Comparison of ENCODE assay signal across 10 mouse cellular contexts in the genomic region with DNA sequence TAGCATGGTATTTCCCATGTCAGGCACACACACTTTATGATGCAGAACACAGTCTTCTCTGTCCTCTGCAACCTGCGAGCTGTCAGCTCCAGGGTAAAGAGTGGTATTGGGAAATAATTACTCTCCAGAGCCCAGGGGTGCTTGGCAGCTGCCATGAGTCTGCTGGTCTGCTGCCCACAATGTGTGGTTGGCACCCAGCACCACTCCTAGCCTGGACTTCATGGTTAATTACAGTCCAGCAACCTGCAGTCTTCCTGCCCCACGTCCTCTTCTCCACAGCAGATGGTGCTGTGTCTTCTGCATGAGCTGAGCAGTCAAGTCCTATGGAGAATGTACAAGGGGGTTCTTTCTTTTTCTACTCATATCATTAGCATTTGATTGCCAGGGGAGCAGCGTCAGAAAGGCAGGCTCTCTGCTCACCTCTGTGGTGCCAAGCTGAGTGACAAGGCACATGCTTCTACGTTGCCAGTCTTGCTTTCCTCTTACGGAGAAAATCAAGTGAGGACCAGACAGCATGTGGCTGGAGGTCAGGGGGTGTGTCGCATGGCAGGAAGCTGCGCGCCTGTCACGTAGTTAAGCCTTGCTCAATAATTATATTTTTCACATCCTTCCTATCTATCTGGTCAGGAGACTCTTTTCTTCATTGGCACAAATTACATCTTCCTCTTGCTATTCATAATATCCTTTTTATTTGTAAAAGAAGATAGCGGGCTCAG.
DNase-seq lines count a peak whose midpoint lies in the region; ATAC-seq and TF ChIP-seq lines count a peak whose summit lies in the region.
"Had no signal": no experiment of that assay in that cellular context is flagged by ENCODE, and none has a peak within 500 bp of the region (broad histone marks: within the 10 kb centered on the region; RNA-seq: fewer than 3 reads in every experiment).

No protein-coding gene starts in this region.

- peak; percentile 48 for ATAC-seq in forebrain, embryonic 14.5 days
- ATAC-seq in forebrain, embryonic 11.5 days (replicated peaks; ENCODE audit: low FRiP score): no peak
- ATAC-seq in midbrain, embryonic 14.5 days (ENCODE audit: low FRiP score, low TSS enrichment): no peak
- peak; percentile 47; the same call in 1 of the 2 replicates for ATAC-seq in midbrain, postnatal 0 days (ENCODE audit: low FRiP score)
- ATAC-seq: intestine, postnatal 0 days had no signal

- WGBS in forebrain, embryonic 14.5 days: 63% methylated on average over 10 of the region's 10 CpGs
- WGBS in forebrain, embryonic 11.5 days: 84% methylated on average over 10 of the region's 10 CpGs
- 66% methylated on average over 10 of the region's 10 CpGs for WGBS in midbrain, embryonic 14.5 days
- WGBS in midbrain, embryonic 10.5 days: 84% methylated on average over 10 of the region's 10 CpGs
- 61% methylated on average over 10 of the region's 10 CpGs for WGBS in midbrain, postnatal 0 days

- H3K4me2 ChIP-seq in forebrain, embryonic 14.5 days (ENCODE audit: low read length): no peak overlapping the region
- H3K4me2 ChIP-seq in forebrain, embryonic 11.5 days (ENCODE audit: low read depth, low read length, severe bottlenecking): no peak overlapping the region
- no peak overlapping the region for H3K4me2 ChIP-seq in midbrain, embryonic 14.5 days (ENCODE audit: low read length)
- H3K4me2 ChIP-seq in midbrain, postnatal 0 days (ENCODE audit: low read depth, low read length, poor library complexity, severe bottlenecking): no peak overlapping the region

- no peaks in the 10 kb centered on the region for H3K27me3 ChIP-seq in forebrain, embryonic 14.5 days (replicated peaks; ENCODE audit: control insufficient read depth, insufficient read depth, low read length)
- no peaks in the 10 kb centered on the region for H3K27me3 ChIP-seq in forebrain, embryonic 11.5 days (ENCODE audit: control insufficient read depth, insufficient read depth, low read length)
- H3K27me3 ChIP-seq in midbrain, embryonic 14.5 days (ENCODE audit: control insufficient read depth, insufficient read depth, low read length): no peaks in the 10 kb centered on the region
- no peaks in the 10 kb centered on the region for H3K27me3 ChIP-seq in midbrain, embryonic 10.5 days (ENCODE audit: low read depth, poor library complexity, severe bottlenecking)
- H3K27me3 ChIP-seq in midbrain, postnatal 0 days (ENCODE audit: insufficient read depth, low read length): no peaks in the 10 kb centered on the region

- H3K4me1 ChIP-seq in forebrain, embryonic 14.5 days (ENCODE audit: control insufficient read depth, insufficient read depth, low read length): 0 out of 2 replicates have a peak, but pooled peaks cover 3% of the 10 kb centered on the region
- H3K4me1 ChIP-seq in forebrain, embryonic 11.5 days (replicated peaks; ENCODE audit: control insufficient read depth, insufficient read depth, low read length): no peaks in the 10 kb centered on the region
- no peaks in the 10 kb centered on the region for H3K4me1 ChIP-seq in midbrain, embryonic 14.5 days (ENCODE audit: control insufficient read depth, insufficient read depth, low read length)
- no peaks in the 10 kb centered on the region for H3K4me1 ChIP-seq in midbrain, embryonic 10.5 days
- no peaks in the 10 kb centered on the region for H3K4me1 ChIP-seq in cortical plate, adult 2 months (ENCODE audit: control insufficient read depth, insufficient read depth, low read length)
- H3K4me1 ChIP-seq in midbrain, postnatal 0 days (ENCODE audit: insufficient read depth, low read length): no peaks in the 10 kb centered on the region

- no peak for TF ChIP-seq POLR2A in cortical plate, adult 2 months (IDR thresholded peaks at IDR 0.05; ENCODE audit: extremely low read depth, insufficient read depth, low read length)

- H3K36me3 ChIP-seq in forebrain, embryonic 14.5 days (ENCODE audit: control insufficient read depth, insufficient read depth, low read length): no peaks in the 10 kb centered on the region
- H3K36me3 ChIP-seq in forebrain, embryonic 11.5 days (ENCODE audit: control insufficient read depth, insufficient read depth, low read length): no peaks in the 10 kb centered on the region
- H3K36me3 ChIP-seq in midbrain, embryonic 14.5 days (ENCODE audit: control insufficient read depth, insufficient read depth, low read length): no peaks in the 10 kb centered on the region
- no peaks in the 10 kb centered on the region for H3K36me3 ChIP-seq in midbrain, embryonic 10.5 days
- H3K36me3 ChIP-seq in midbrain, postnatal 0 days (ENCODE audit: insufficient read depth, low read length): no peaks in the 10 kb centered on the region

- no peak overlapping the region for H3K9ac ChIP-seq in forebrain, embryonic 14.5 days (ENCODE audit: low read length)
- no peak overlapping the region for H3K9ac ChIP-seq in forebrain, embryonic 11.5 days (ENCODE audit: low read length)
- H3K9ac ChIP-seq in midbrain, embryonic 14.5 days (replicated peaks; ENCODE audit: low read length): no peak overlapping the region
- H3K9ac ChIP-seq in midbrain, postnatal 0 days (replicated peaks; ENCODE audit: low read length, poor library complexity, severe bottlenecking): no peak overlapping the region

- peak; percentile 15; the same call in 1 of the 2 replicates for TF ChIP-seq CTCF in cortical plate, adult 2 months (IDR thresholded peaks at IDR 0.05; ENCODE audit: extremely low read depth, insufficient read depth, low read length)
- peak; percentile 50 for TF ChIP-seq CTCF in midbrain, postnatal 0 days (IDR thresholded peaks at IDR 0.05)

- H3K4me3 ChIP-seq in forebrain, embryonic 14.5 days (ENCODE audit: low read depth, low read length): no peak overlapping the region
- no peak overlapping the region for H3K4me3 ChIP-seq in forebrain, embryonic 11.5 days (ENCODE audit: low read depth, low read length)
- H3K4me3 ChIP-seq in midbrain, embryonic 14.5 days (replicated peaks; ENCODE audit: low read depth, low read length): no peak overlapping the region
- no peak overlapping the region for H3K4me3 ChIP-seq in midbrain, embryonic 10.5 days
- H3K4me3 ChIP-seq in cortical plate, adult 2 months (ENCODE audit: insufficient read depth, low read length): no peak overlapping the region
- no peak overlapping the region for H3K4me3 ChIP-seq in midbrain, postnatal 0 days (ENCODE audit: low read depth, low read length)
- H3K4me3 ChIP-seq: erythroblast, embryonic 14.5 days had no signal

- DNase-seq in forebrain, embryonic 14.5 days (ENCODE audit: low spot score): peak; percentile 35
- no peak for DNase-seq in forebrain, embryonic 11.5 days (ENCODE audit: low spot score)
- peak; percentile 9 for DNase-seq in midbrain, embryonic 14.5 days
- no peak for DNase-seq in midbrain, embryonic 10.5 days (ENCODE audit: low spot score)
- peak; percentile 69 for DNase-seq in midbrain, postnatal 0 days (ENCODE audit: low spot score)
- no peak for DNase-seq in layer of hippocampus, postnatal 25 days (ENCODE audit: extremely low spot score in 1 of 2, low spot score in 1 of 2)
- DNase-seq in left cerebral cortex, postnatal 36 days (ENCODE audit: low spot score in 2 of 2): no peak

- no peak overlapping the region for H3K27ac ChIP-seq in forebrain, embryonic 14.5 days (ENCODE audit: low read depth, low read length)
- no peak overlapping the region for H3K27ac ChIP-seq in forebrain, embryonic 11.5 days (ENCODE audit: low read depth, low read length)
- no peak overlapping the region for H3K27ac ChIP-seq in midbrain, embryonic 14.5 days (replicated peaks; ENCODE audit: low read depth, low read length)
- H3K27ac ChIP-seq in midbrain, embryonic 10.5 days (replicated peaks): no peak overlapping the region
- H3K27ac ChIP-seq in cortical plate, adult 2 months (ENCODE audit: insufficient read depth, low read length): no peak overlapping the region
- no peak overlapping the region for H3K27ac ChIP-seq in midbrain, postnatal 0 days (ENCODE audit: low read depth, low read length)

- H3K9me3 ChIP-seq in forebrain, embryonic 14.5 days (replicated peaks; ENCODE audit: control insufficient read depth, low read length): no peaks in the 10 kb centered on the region
- no peaks in the 10 kb centered on the region for H3K9me3 ChIP-seq in forebrain, embryonic 11.5 days (ENCODE audit: control insufficient read depth, low read length)
- H3K9me3 ChIP-seq in midbrain, embryonic 14.5 days (ENCODE audit: control insufficient read depth, low read length): no peaks in the 10 kb centered on the region
- no peaks in the 10 kb centered on the region for H3K9me3 ChIP-seq in midbrain, embryonic 10.5 days (replicated peaks)
- no peaks in the 10 kb centered on the region for H3K9me3 ChIP-seq in midbrain, postnatal 0 days (ENCODE audit: low read length)

- intact Hi-C loops in left cerebral cortex, postnatal 36 days (cut with DNase I): no loop called here

Comparison
In these comparisons a context has a peak if more than half of its experiments do, and no peak if none do; other contexts are left out.
1. ATAC-seq: peak in forebrain, embryonic 14.5 days (single experiment) and midbrain, postnatal 0 days (single experiment); none in forebrain, embryonic 11.5 days (single experiment) and midbrain, embryonic 14.5 days (single experiment).
2. DNase-seq: peak in forebrain, embryonic 14.5 days (single experiment), midbrain, embryonic 14.5 days (single experiment) and midbrain, postnatal 0 days (single experiment); none in forebrain, embryonic 11.5 days (single experiment), midbrain, embryonic 10.5 days (single experiment), layer of hippocampus, postnatal 25 days (0 of 2) and left cerebral cortex, postnatal 36 days (0 of 2).